Mouse (Mus musculus) heart, embryonic 14.5 days (tissue): ENCODE measurements around the gene 7530416G11Rik. TPM values are rescaled to one million over a fixed set of nuclear protein-coding genes. Genes with fewer than 3 reads are reported as not detected.
A peak's percentile ranks its signal among the peaks of the same experiment; 100 is the strongest.

Source experiments
- ATAC-seq: fragments of 200-750 bp; cut with Nextera tagmentation; 2 replicates; pipeline ENCODE4 v1.8.0; 2017; ENCODE audit warnings: low read depth, moderate TSS enrichment; ENCODE audit not compliant: insufficient number of reproducible peaks, insufficient read depth, low FRiP score
- H3K27ac ChIP-seq, 2 experiments: fragments of 200-500 bp in 1 of 2; fragments of 300-500 bp in 1 of 2; sonication (generic) in 1 of 2; replicated peaks in 1 of 2; 2 replicates each; pipeline ENCODE4 v1.5.1; 2012 to 2014; ENCODE audit warnings: low read depth in 2 of 2, low read length in 2 of 2, control low read depth in 1 of 2, mild to moderate bottlenecking in 1 of 2, mixed read lengths in 1 of 2; ENCODE audit not compliant: control insufficient read depth in 1 of 2, insufficient read depth in 1 of 2
- H3K27me3 ChIP-seq: fragments of 300-500 bp; sonication (generic); 2 replicates; pipeline ENCODE4 v1.6.1; 2014; ENCODE audit warnings: mild to moderate bottlenecking, low read length, control low read depth; ENCODE audit not compliant: control insufficient read depth, insufficient read depth
- H3K36me3 ChIP-seq: fragments of 300-500 bp; sonication (generic); 2 replicates; pipeline ENCODE4 v1.6.1; 2014; ENCODE audit warnings: mild to moderate bottlenecking, control low read depth, low read length, mixed read lengths; ENCODE audit not compliant: control insufficient read depth, insufficient read depth
- H3K4me1 ChIP-seq, 2 experiments: fragments of 200-500 bp in 1 of 2; fragments of 300-500 bp in 1 of 2; sonication (generic) in 1 of 2; 2 replicates each; pipeline ENCODE4 v1.6.1; 2012 to 2014; ENCODE audit warnings: low read length in 2 of 2, control low read depth in 1 of 2, mixed read lengths in 1 of 2; ENCODE audit not compliant: control insufficient read depth in 2 of 2, insufficient read depth in 2 of 2
- H3K4me2 ChIP-seq: fragments of 300-500 bp; sonication (generic); 2 replicates; pipeline ENCODE4 v1.6.1; 2014; ENCODE audit warnings: mild to moderate bottlenecking, low read length
- H3K4me3 ChIP-seq, 2 experiments: fragments of 200-500 bp in 1 of 2; fragments of 300-500 bp in 1 of 2; sonication (generic) in 1 of 2; 2 replicates each; pipeline ENCODE4 v1.5.1; 2012 to 2014; ENCODE audit warnings: low read length in 2 of 2, mild to moderate bottlenecking in 2 of 2, control low read depth in 1 of 2, low read depth in 1 of 2, moderate library complexity in 1 of 2; ENCODE audit not compliant: control insufficient read depth in 1 of 2, insufficient read depth in 1 of 2
- H3K9ac ChIP-seq: fragments of 300-500 bp; sonication (generic); 2 replicates; pipeline ENCODE4 v1.6.1; 2014; ENCODE audit warnings: mild to moderate bottlenecking, low read length
- H3K9me3 ChIP-seq: fragments of 300-500 bp; sonication (generic); 2 replicates; pipeline ENCODE4 v1.6.1; 2016; ENCODE audit warnings: low read length, control low read depth; ENCODE audit not compliant: control insufficient read depth
- WGBS: fragments of 180-500 bp; shearing (Covaris S2); extraction: QIAGEN DNeasy Blood & Tissue Kit; methylation state at CpG from one replicate; pipeline ENCODE4 v1.1.7; 2014; 5-methylcytosine and 5-hydroxymethylcytosine counted together
- polyA plus RNA-seq: library from polyadenylated mRNA; unstranded; fragments of >200 nt; fragmentation: Nextera tagmentation; extraction: Ambion mirVana; gene quantifications from 2 replicates; pipeline ENCODE4 v1.2.1, GENCODE M21; 2014

Gene 7530416G11Rik
- polyA plus RNA-seq, 1 experiment from 2014 or later = not detected

DNA sequence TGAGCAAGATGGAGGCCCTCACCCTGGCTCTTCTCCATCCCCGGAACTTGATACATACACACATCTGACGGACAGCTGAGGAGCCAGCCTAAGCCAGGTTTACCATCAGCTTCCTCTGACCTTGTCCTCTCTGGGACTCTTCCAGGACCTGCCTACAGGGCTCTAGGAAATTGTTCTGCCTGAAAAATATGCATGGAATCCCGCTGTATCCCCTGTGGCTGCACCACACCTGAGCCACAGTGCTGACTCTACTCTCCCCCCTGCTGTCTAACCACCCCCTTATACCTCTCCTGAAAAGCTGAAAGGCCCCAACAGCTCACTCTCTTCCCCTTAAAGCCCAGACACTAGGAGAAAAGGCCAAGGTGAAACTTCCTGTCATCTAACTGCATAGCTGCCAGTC, 26.9 kb upstream of the 7530416G11Rik start:
- no peak overlapping the region for H3K9ac ChIP-seq
- H3K4me2 ChIP-seq = no peak overlapping the region
- no peaks in the 10 kb centered on the region for H3K9me3 ChIP-seq
- H3K27me3 ChIP-seq = peaks cover 12% of the 10 kb centered on the region; the same call in 1 of the 2 replicates
- H3K27ac ChIP-seq = no peak overlapping the region
- ATAC-seq = no peak
- H3K4me3 ChIP-seq = no peak overlapping the region
- H3K36me3 ChIP-seq = no peaks in the 10 kb centered on the region
- peaks cover 7% of the 10 kb centered on the region in 2 experiments; a peak in 3 of 4 replicates for H3K4me1 ChIP-seq
- WGBS = 57% methylated on average over 3 of the region's 3 CpGs

DNA sequence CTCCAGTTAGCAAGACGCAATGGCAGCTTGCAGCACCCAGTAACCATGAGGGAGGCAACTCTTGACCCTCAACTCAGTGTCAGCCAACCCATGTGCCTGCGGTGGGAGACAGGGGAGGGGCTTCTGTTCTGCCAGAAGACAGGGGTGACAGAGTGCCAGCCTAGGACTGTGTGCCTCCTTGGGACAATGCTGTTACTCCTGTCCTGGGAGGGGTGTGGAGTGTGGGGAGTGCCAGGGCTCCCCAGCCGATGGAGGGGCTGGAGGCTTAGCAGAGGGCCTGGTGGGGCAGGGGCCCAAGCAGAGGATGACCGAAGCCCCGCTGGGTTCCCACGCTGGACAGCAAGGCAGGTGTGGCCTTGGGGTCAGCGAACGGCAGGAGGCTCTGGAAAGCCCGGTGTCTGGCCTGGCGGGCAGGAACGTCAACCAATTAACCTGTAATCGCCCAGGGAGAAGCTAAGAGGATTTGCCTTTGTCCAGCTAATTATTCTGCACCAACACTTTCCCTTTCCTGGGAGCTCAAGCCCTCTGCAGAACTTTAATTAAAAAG, 21.4 kb upstream of the 7530416G11Rik start:
- Histone ChIP-seq H3K9ac (no peak overlapping the region), H3K27me3 (peaks cover 21% of the 10 kb centered on the region), H3K9me3 (no peaks in the 10 kb centered on the region), H3K4me3 (no peak overlapping the region), H3K27ac (no peak overlapping the region), H3K4me1 (peaks cover 5 to 9% of the 10 kb centered on the region in 2 experiments; a peak in 3 of 4 replicates), H3K4me2 (no peak overlapping the region), H3K36me3 (no peaks in the 10 kb centered on the region)
- 33% methylated on average over 12 of the region's 12 CpGs for WGBS
- no peak for ATAC-seq

DNA sequence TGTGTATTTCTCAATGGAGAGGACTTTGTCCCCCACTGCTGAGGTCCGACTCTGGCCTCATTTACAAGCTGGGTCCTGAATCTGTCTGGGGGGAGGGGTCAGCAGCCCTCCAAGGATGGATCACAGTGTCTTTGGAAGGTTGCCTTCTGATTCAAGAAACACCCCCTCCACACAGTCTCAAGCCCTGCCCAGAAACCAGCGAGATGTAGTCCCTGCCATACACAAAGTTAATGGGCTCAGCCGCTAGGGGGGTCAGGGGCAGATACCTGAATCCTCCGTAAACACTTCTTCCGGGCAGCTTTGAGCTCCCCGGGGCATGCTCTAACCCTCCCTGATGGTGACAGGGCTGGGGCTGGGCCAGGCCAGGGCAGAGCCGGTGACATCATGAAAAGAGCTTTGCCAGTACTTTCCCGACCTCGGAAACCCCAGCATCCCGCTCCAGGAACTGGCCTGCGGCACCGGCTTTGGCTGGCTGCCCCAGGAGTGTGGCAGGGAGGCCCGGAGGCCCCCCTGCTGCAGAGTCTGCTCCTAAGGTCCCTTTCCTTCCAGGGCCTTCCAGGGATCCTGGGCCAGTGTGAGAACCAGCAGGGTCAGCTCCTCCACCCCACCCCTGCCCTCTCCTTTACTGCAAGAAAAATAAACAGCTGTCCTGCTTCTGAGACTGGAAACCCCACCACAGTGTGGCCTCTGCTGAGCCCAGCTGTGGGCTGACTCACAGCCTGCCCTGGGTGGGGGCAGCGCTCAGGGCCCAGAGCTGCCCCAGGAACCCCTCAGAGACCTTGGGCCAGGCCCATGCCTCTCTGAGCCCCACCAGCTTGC, 20.4 kb upstream of the 7530416G11Rik start:
- ATAC-seq = peak; percentile 47; the same call in 1 of the 2 replicates
- peak overlapping the region; percentile 53 for H3K4me2 ChIP-seq
- H3K27ac ChIP-seq = no peak overlapping the region
- 1% methylated on average over 14 of the region's 14 CpGs for WGBS
- H3K27me3 ChIP-seq = peaks cover 21% of the 10 kb centered on the region
- peak overlapping the region; percentile 2 to 16; a peak in 1 of 4 replicates for H3K4me3 ChIP-seq
- no peaks in the 10 kb centered on the region for H3K9me3 ChIP-seq
- peaks cover 5 to 9% of the 10 kb centered on the region in 2 experiments; a peak in 3 of 4 replicates for H3K4me1 ChIP-seq
- H3K9ac ChIP-seq = peak overlapping the region; percentile 38; the same call in 1 of the 2 replicates
- no peaks in the 10 kb centered on the region for H3K36me3 ChIP-seq

DNA sequence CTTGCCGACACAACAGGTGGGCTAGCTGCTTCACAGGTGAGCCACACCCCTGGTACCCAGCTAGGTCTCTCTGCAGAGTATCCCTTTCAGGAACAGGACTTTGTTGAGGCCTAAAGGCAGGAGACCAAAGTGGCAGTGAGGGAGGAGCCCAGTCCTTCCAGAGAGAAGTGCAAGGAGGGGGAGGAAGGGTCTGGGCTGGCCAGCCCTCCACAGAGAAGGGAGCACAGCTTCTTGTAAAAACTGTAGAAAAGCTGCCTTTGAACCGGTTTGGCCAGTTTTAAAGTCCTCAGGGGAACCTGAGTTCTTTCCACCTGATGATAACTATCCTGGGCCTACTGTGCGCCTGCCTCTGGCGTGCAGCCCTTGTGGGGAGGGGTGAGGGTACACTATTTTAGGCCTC, 16.4 kb upstream of the 7530416G11Rik start:
- WGBS = 60% methylated on average over 4 of the region's 4 CpGs
- Histone ChIP-seq H3K9ac (no peak overlapping the region), H3K27ac (no peak overlapping the region), H3K27me3 (peaks cover 9% of the 10 kb centered on the region), H3K4me3 (no peak overlapping the region), H3K4me2 (no peak overlapping the region), H3K9me3 (no peaks in the 10 kb centered on the region), H3K36me3 (no peaks in the 10 kb centered on the region), H3K4me1 (peaks cover 5 to 9% of the 10 kb centered on the region in 2 experiments; a peak in 3 of 4 replicates)
- ATAC-seq = no peak

DNA sequence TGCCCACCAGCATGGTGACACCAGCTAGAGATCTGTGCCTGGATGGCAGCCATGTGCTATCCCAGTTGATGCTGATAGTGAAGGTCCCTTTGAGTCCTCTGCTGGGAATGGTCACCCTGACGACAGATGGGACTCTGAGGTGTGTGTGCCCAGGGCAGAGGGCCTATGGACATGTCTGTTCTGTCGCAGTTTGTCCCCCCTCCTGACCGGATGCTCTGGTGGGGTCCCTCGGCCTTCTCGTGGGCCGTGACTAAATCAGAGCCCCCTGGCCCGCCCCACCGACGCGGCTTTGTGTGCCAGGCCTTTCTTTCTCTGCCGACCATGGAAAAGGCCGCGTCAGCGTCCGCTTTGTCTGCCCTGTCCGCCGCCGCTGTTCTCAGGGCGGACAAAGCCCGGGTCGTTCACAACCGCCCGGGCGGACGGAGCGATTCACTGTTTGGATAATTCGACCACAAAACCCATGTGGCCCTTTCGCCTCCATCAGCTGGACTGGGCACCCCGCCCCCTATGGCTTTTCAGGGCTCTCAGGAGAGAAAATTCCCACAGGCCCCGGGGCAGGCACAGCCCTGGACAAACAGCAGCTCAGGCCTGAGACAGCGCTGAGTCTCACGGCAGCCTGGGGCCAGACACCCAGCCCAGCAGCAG, 4.5 kb upstream of the 7530416G11Rik start:
- no peak overlapping the region for H3K27ac ChIP-seq
- peaks cover 3 to 7% of the 10 kb centered on the region in 2 experiments; a peak in 3 of 4 replicates for H3K4me1 ChIP-seq
- no peak overlapping the region for H3K4me3 ChIP-seq
- WGBS = 80% methylated on average over 32 of the region's 32 CpGs
- no peak overlapping the region for H3K4me2 ChIP-seq
- no peaks in the 10 kb centered on the region for H3K9me3 ChIP-seq
- no peak for ATAC-seq
- no peak overlapping the region for H3K9ac ChIP-seq
- no peaks in the 10 kb centered on the region for H3K36me3 ChIP-seq
- H3K27me3 ChIP-seq = no peaks in the 10 kb centered on the region

DNA sequence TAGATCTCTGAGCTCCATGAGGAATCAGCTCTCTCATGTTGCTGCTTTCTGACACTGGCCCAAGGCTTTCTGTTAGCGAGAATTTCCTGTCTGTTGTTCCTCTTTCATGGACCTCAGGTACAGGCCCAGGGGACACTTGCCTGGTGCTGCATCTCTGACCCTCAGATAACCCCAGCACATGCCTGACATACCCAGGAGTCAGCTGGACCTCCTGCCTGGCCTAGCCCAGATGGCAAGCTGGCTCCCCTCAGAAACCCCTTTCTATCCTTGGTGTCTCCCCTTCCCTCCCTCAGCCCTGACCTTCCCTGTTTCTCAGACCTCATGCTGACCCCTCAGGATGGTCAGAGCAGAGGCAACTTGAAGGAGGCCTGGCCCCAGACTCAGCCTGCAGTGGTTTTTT, 3.7 kb upstream of the 7530416G11Rik start:
- Histone ChIP-seq H3K4me1 (peaks cover 3 to 7% of the 10 kb centered on the region in 2 experiments; a peak in 3 of 4 replicates), H3K27ac (no peak overlapping the region), H3K27me3 (no peaks in the 10 kb centered on the region), H3K36me3 (no peaks in the 10 kb centered on the region), H3K9ac (no peak overlapping the region), H3K9me3 (no peaks in the 10 kb centered on the region), H3K4me2 (no peak overlapping the region), H3K4me3 (no peak overlapping the region)
- 75% methylated on average over 1 of the region's 1 CpGs for WGBS
- no peak for ATAC-seq

DNA sequence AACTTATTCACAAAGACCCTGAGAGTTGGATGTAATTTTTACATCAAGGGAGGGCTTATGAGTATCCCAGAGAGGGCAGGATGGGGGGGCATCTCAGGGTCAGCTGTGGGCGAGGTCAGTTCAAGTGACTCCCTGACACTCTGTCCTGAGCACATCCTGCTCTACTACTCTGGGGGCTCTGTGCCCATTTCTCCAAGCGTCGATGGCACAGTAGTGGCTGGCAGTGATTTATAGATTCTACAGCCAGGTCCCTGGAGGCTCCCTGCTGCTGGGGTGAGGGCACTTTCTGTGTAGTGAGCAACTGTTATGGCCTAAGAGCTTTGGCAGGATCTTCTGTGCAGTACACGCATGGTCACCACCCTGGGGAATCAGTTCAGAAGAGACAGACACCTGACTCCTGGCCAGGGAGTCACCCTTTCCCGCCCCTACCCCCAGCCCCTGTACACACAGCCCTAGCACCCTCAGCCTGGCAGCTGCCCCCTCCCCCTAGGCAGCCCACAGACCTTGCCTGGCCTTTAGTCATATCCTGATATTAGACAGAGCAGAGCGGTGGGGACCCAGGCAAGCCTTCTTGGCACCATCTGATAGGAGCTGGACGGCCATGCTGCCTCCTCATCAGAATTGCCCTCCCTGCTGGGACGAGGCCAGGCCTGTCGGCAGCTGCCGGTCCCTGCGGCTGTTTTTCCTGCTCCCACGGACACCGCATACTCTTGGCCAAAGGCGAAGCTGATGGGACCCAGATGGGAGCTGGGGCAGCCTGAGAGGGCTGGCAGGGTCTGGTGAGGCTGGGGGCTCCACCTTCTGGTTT, 2.3 kb upstream of the 7530416G11Rik start:
- Histone ChIP-seq H3K9me3 (no peaks in the 10 kb centered on the region), H3K27ac (no peak overlapping the region), H3K9ac (no peak overlapping the region), H3K4me1 (peaks cover 3 to 7% of the 10 kb centered on the region in 2 experiments; a peak in 3 of 4 replicates), H3K36me3 (no peaks in the 10 kb centered on the region), H3K27me3 (no peaks in the 10 kb centered on the region), H3K4me3 (no peak overlapping the region), H3K4me2 (no peak overlapping the region)
- 35% methylated on average over 14 of the region's 14 CpGs for WGBS
- no peak for ATAC-seq
